Mouse (Mus musculus): ENCODE data around the gene Gpt2.

GRCm38 (mm10) chr8:85532843-85533242 is 40.5 kb downstream of the Gpt2 start:
- no peak for TF ChIP-seq POLR2A (IDR thresholded peaks at IDR 0.05; ENCODE audit: low read depth, low read length)
- TF ChIP-seq CTCF (IDR thresholded peaks at IDR 0.05; ENCODE audit: extremely low read depth, insufficient read length, insufficient replicate concordance, low read depth, low read length), result no peak

Data from small intestine, adult 2 months (tissue).